7 mouse cellular contexts compared by ENCODE assay signal in the genomic region with DNA sequence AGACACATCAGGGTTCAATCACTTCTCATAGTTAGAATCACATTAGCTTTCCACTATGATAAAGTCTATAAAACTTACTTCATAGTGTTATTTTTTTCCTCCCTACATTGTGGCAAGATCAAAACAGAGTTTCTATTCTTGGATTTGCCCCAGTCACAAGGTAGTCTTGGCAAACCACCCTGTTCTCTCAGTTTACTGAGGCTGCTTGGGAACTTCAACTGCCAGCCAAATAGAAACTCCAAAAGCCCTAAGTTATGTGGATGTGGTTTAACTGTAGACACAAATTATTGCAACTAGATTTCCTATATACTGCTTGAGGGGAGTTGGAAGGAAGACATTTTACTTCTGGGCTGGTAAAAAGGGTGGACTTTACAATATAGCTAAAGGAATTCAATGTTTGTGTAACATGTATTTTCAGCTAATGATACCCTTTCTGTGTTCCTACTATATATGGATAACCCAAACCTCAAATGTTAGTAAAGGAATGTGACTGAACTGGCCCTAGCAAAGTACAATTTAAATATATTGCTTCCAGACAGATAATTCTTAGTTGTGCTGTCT. TPM values are rescaled to one million over a fixed set of nuclear protein-coding genes. Genes with fewer than 3 reads are reported as not detected.
A peak's percentile ranks its signal among the peaks of the same experiment; 100 is the strongest.
DNase-seq lines count a peak whose midpoint lies in the region; ATAC-seq and TF ChIP-seq lines count a peak whose summit lies in the region.

A gene (plus strand): TSS at position 511 of the 561 bp plus-strand sequence.

- H3K27ac ChIP-seq in limb, embryonic 12.5 days, result peak within 1 kb of the TSS; percentile 72; the same call in 1 of the 2 replicates
- H3K27ac ChIP-seq in small intestine, adult 2 months (ENCODE audit: insufficient read depth, low read depth, low read length), result peak within 1 kb of the TSS; percentile 69

- H3K4me2 ChIP-seq in limb, embryonic 12.5 days, result peak within 1 kb of the TSS; percentile 97

- H3K9ac ChIP-seq in limb, embryonic 12.5 days (replicated peaks), result peak within 1 kb of the TSS; percentile 62

- peaks cover 25% of the 10 kb centered on the region for H3K4me1 ChIP-seq in limb, embryonic 12.5 days (replicated peaks)
- peaks cover 5% of the 10 kb centered on the region; the same call in 1 of the 2 replicates for H3K4me1 ChIP-seq in small intestine, adult 2 months (ENCODE audit: control insufficient read depth, insufficient read depth, insufficient read length, low read length)

- no peaks in the 10 kb centered on the region for H3K9me3 ChIP-seq in limb, embryonic 12.5 days

- no peak for TF ChIP-seq POLR2A in small intestine, adult 2 months (IDR thresholded peaks at IDR 0.05; ENCODE audit: low read depth, low read length)

- peaks cover 5% of the 10 kb centered on the region for H3K27me3 ChIP-seq in limb, embryonic 12.5 days
- no peaks in the 10 kb centered on the region for H3K27me3 ChIP-seq in small intestine, adult 2 months (ENCODE audit: control insufficient read depth, insufficient read depth, low read length)

- no peak for ATAC-seq in limb, embryonic 12.5 days (ENCODE audit: insufficient number of reproducible peaks, insufficient read depth, low FRiP score, low TSS enrichment, low read depth)

- intact Hi-C loops in heart, postnatal 10 days (cut with DNase I), result loop anchor here (1.0 to 5.0 kb wide), 2 partner anchors 39 to 122 kb away; a partner anchor contains a TSS

- TF ChIP-seq CTCF in small intestine, adult 2 months (IDR thresholded peaks at IDR 0.05; ENCODE audit: extremely low read depth, insufficient read length, insufficient replicate concordance, low read depth, low read length), result no peak

- H3K4me3 ChIP-seq in limb, embryonic 12.5 days (replicated peaks), result peak within 1 kb of the TSS; percentile 51
- H3K4me3 ChIP-seq in small intestine, adult 2 months (ENCODE audit: low read depth, low read length), result peak within 1 kb of the TSS; percentile 61

- no peaks in the 10 kb centered on the region; the same call in 1 of the 2 replicates for H3K36me3 ChIP-seq in limb, embryonic 12.5 days
- no peaks in the 10 kb centered on the region for H3K36me3 ChIP-seq in small intestine, adult 2 months (ENCODE audit: control insufficient read depth, insufficient read depth, low read length)

- DNase-seq in 3T3-L1 (ENCODE audit: low read depth, low spot score), result peak; percentile 52
- peak; percentile 12 for DNase-seq in A20 (ENCODE audit: low read depth, low spot score)
- DNase-seq in fibroblast of lung, adult 2 months (ENCODE audit: low read depth), result peak; percentile 90
- peak; percentile 64 to 77 for DNase-seq in heart, postnatal 10 days
- no peak for DNase-seq in cerebellum, adult 18-20 months

RNA-seq across cellular contexts. Expression of the gene that starts here (rescaled TPM):
- 10 to 100 TPM; 25.2 to 31.0 TPM for total RNA-seq in heart, postnatal 10 days (2021)
- 15.1 and 18.8 TPM in 2 replicates for polyA plus RNA-seq in limb, embryonic 12.5 days (2016; fragmentation: Nextera tagmentation; extraction: Ambion mirVana)
- 6.4 and 11.0 TPM in 2 replicates for polyA plus RNA-seq in small intestine, adult 2 months (2012; rRNA removed)

Comparison
In these comparisons a context has a peak if more than half of its experiments do, and no peak if none do; other contexts are left out.
1. DNase-seq: peak in 3T3-L1 (single experiment), A20 (single experiment), fibroblast of lung, adult 2 months (single experiment) and heart, postnatal 10 days (2 of 2); none in cerebellum, adult 18-20 months (0 of 2).